Mouse (Mus musculus): Measurements from ENCODE around the gene Mfsd4b5.

- TF ChIP-seq ZNF384 (IDR thresholded peaks at IDR 0.05; ENCODE audit: low read depth, low read length) = no peak
- no peak for TF ChIP-seq ZC3H11A (IDR thresholded peaks at IDR 0.05; ENCODE audit: borderline replicate concordance, low read depth, low read length)
- TF ChIP-seq MAFK (IDR thresholded peaks at IDR 0.05; ENCODE audit: insufficient read depth, low read depth, low read length) = no peak
- no peak for TF ChIP-seq HCFC1 (IDR thresholded peaks at IDR 0.05; ENCODE audit: borderline replicate concordance, insufficient read depth, low read length)
Measured at GRCm38 (mm10) chr10:39967512-39967911, 18.9 kb downstream of the Mfsd4b5 start.

Measured in ES-E14 (cell line).